Mouse (Mus musculus) midbrain, embryonic 14.5 days (tissue): ENCODE results near the gene Tmem145. TPM values are rescaled to one million over a fixed set of nuclear protein-coding genes. Genes with fewer than 3 reads are reported as not detected.

ENCODE experiments used
- ATAC-seq: fragments of 200-750 bp; cut with Nextera tagmentation; 2 replicates; pipeline ENCODE4 v1.8.0; 2017; ENCODE audit warnings: moderate number of reproducible peaks, moderate library complexity; ENCODE audit not compliant: low FRiP score, low TSS enrichment
- DNase-seq: peaks from one replicate; pipeline ENCODE4 v3.0.0-alpha.2; 2015
- H3K27ac ChIP-seq: fragments of 300-500 bp; sonication (generic); replicated peaks from 2 replicates; pipeline ENCODE4 v1.5.1; 2014; ENCODE audit warnings: mild to moderate bottlenecking, low read depth, low read length, moderate library complexity
- H3K27me3 ChIP-seq: fragments of 300-500 bp; sonication (generic); 2 replicates; pipeline ENCODE4 v1.6.1; 2014; ENCODE audit warnings: low read length, control low read depth, mixed read lengths; ENCODE audit not compliant: control insufficient read depth, insufficient read depth
- H3K36me3 ChIP-seq: fragments of 300-500 bp; sonication (generic); 2 replicates; pipeline ENCODE4 v1.6.1; 2014; ENCODE audit warnings: low read length, control low read depth; ENCODE audit not compliant: control insufficient read depth, insufficient read depth
- H3K4me1 ChIP-seq: fragments of 300-500 bp; sonication (generic); 2 replicates; pipeline ENCODE4 v1.6.1; 2014; ENCODE audit warnings: mild to moderate bottlenecking, antibody characterized with exemption, low read length, control low read depth; ENCODE audit not compliant: control insufficient read depth, insufficient read depth
- H3K4me2 ChIP-seq: fragments of 300-500 bp; sonication (generic); 2 replicates; pipeline ENCODE4 v1.6.1; 2014; ENCODE audit warnings: mild to moderate bottlenecking, low read length, moderate library complexity
- H3K4me3 ChIP-seq: fragments of 300-500 bp; sonication (generic); replicated peaks from 2 replicates; pipeline ENCODE4 v1.5.1; 2014; ENCODE audit warnings: low read depth, low read length
- H3K9ac ChIP-seq: fragments of 300-500 bp; sonication (generic); replicated peaks from 2 replicates; pipeline ENCODE4 v1.6.1; 2014; ENCODE audit warnings: mild to moderate bottlenecking, low read length, moderate library complexity
- H3K9me3 ChIP-seq: fragments of 300-500 bp; sonication (generic); 2 replicates; pipeline ENCODE4 v1.6.1; 2016; ENCODE audit warnings: low read length, control low read depth, mixed read lengths; ENCODE audit not compliant: control insufficient read depth
- WGBS: fragments of 180-500 bp; shearing (Covaris S2); extraction: QIAGEN DNeasy Blood & Tissue Kit; methylation state at CpG from one replicate; pipeline ENCODE4 v1.1.7; 2014; 5-methylcytosine and 5-hydroxymethylcytosine counted together
- polyA plus RNA-seq: library from polyadenylated mRNA; unstranded; fragments of >200 nt; fragmentation: Nextera tagmentation; extraction: Ambion mirVana; gene quantifications from 2 replicates; pipeline ENCODE4 v1.2.1, GENCODE M21; 2014

Gene Tmem145
- polyA plus RNA-seq, 1 experiment from 2014 or later, result 68.6 TPM

DNA sequence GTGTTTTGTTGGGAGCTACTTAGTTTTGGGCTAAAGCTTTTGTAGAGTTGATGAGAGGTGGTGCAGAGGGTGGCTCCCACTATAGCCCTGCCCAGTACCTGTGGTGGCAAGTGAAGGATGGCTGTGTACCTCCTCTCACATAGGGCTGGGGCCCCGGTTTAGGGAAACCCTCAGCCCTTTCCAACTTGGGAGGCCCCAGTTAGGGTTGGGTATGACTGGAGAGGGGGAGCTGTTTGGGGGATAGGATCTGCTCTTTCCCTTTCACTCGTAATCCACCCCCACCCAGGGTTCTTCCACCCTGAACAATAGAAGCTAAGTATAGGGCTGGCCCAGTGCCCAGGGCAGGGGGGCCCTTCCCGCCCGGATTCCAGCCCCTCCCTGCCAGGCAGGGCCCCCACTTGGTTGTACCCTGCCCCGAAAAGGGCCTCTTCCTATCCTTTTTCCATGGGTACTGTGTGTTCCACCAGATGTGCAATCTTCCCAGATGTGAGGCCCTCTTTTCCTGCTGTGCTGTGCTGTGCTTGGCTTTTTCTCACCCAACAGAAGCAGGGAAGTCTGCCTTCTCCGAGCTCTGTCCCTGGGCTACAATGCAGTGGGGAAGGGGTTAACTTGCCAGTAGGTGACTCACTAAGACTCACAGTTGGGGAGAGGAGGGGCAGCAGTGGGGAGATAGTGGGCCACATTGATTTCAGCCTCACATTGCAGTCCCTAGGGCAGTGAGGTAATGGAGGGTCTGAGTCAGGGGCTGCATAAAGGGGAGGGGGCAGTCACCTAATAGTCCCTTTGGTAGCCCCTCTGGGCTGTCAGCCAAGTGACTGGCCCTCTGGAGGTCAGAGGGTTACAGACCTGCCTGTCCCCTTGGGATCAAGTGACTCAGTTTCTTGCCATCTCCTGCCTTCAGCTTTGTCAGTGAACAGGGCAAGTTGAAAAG, 25.8 kb upstream of the Tmem145 start:
- Histone ChIP-seq H3K36me3 (peaks cover 6% of the 10 kb centered on the region), H3K4me3 (peak overlapping the region; percentile 63), H3K27ac (peak overlapping the region; percentile 99), H3K9me3 (no peaks in the 10 kb centered on the region), H3K27me3 (no peaks in the 10 kb centered on the region), H3K4me2 (peak overlapping the region; percentile 83), H3K9ac (peak overlapping the region; percentile 81), H3K4me1 (peaks cover 57% of the 10 kb centered on the region)
- DNase-seq (peak; percentile 65), ATAC-seq (no peak)
- 0% methylated on average over 6 of the region's 6 CpGs for WGBS

DNA sequence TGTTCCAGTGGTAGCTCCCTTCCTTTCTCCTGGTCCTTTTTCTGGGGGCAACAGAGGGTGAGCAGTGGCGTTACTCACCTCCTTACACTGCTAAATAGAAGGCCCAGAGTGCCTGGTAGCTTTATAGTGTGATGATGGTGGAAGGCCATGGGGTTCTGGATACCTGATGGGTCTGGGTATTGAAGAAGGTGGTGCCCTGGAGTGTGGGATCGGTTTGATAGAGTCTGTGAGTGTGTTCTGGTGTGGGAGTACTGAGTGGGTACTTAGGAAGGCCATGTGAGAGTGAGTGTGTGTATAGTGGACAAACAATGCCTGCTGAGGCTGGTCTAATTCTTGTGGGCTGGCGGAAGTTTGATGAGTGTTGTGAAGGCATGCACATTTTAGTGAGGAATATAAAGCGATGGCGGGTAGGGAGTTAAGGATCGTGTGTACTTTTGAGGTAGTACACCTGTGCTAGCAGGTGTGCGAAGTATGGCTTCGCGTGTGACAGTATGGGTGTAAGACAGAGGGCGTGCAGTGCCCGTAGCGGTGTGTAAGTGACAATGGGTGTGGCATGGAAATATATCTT, 24.7 kb upstream of the Tmem145 start:
- WGBS, result 23% methylated on average over 12 of the region's 12 CpGs
- no peaks in the 10 kb centered on the region for H3K27me3 ChIP-seq
- H3K27ac ChIP-seq, result peak overlapping the region; percentile 99
- ATAC-seq (peak; percentile 0; the same call in 1 of the 2 replicates), DNase-seq (peak; percentile 10)
- H3K9ac ChIP-seq, result peak overlapping the region; percentile 78; the same call in 1 of the 2 replicates
- H3K9me3 ChIP-seq, result no peaks in the 10 kb centered on the region
- H3K4me2 ChIP-seq, result peak overlapping the region; percentile 83
- peak overlapping the region; percentile 77 for H3K4me3 ChIP-seq
- H3K4me1 ChIP-seq, result peaks cover 53% of the 10 kb centered on the region
- peaks cover 17% of the 10 kb centered on the region for H3K36me3 ChIP-seq

DNA sequence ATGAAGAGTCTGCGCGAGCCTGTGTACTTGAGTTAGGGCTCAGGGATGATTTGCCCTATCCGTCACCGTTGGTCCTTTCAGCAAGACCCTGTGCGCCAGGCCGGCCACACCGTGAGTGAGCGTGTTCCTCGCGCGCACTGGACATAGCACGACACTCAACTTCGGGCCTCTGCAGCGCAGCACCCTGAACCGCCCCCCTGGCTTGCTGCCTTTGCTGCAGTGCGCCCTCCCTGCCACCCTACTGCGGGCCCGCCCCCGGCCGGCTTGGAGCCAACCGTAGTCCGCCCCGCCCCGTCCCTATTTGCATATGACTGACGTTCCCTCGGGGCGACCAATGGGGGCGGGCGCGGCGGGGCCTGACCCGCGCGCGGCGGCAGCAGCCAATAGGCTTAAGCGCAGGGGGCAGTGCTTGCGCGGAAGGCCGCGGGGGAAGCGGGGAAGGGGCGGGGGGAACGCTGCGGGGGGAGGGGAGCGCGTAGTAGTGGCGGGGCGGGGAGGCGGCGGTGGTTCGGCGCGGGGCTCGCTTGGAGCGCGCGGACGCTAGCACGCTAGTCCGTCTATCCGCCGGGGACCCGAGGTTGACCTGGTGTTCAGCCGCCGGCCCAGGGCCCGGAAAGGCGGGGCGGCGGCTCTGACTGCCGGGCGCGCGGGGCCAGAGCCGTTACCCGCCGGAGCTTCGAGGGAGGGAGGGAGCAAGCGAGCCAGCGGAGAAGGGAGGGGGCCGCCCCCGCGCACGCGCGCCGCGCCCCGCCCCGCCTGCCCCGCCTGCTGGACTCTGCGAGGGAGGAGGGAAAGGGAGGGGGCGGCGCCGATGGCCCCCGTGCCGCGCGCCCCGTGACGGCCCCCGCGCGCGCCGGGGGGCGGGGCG, 23.9 kb upstream of the Tmem145 start:
- Histone ChIP-seq H3K9ac (peak overlapping the region; percentile 78), H3K9me3 (no peaks in the 10 kb centered on the region), H3K27me3 (no peaks in the 10 kb centered on the region), H3K4me2 (peak overlapping the region; percentile 83), H3K4me3 (peak overlapping the region; percentile 77), H3K27ac (peak overlapping the region; percentile 99), H3K4me1 (peaks cover 53% of the 10 kb centered on the region), H3K36me3 (peaks cover 24% of the 10 kb centered on the region)
- WGBS, result under 1% methylated on average over 75 of the region's 108 CpGs
- DNase-seq, result peak; percentile 99
- peak; percentile 82 for ATAC-seq

DNA sequence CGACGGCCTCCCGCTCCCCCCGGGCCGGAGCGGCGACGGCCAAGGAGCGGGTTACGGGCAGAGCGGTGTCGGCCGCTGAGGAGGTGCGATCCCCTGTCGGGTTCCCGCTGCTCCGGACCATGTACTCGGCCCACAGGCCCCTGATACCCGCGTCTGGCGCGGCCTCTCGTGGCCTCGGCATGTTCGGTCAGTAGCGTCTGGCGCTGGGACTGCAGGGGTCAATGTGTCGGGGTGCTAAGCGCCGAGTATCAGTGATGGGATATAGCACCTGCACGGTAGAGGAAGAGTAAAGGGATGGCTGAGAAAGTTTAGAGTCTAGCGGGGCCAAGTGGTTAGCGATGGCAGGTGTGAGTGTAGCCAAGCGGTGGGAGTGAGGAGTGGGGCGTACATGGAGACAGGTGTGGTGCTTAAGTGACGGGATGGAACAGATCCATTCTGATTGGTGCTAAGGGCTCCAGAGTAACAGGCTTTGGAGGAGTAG, 23.1 kb upstream of the Tmem145 start:
- no peak for ATAC-seq
- H3K27me3 ChIP-seq, result no peaks in the 10 kb centered on the region
- H3K9ac ChIP-seq, result peak overlapping the region; percentile 78
- H3K36me3 ChIP-seq, result peaks cover 32% of the 10 kb centered on the region
- peak overlapping the region; percentile 77 for H3K4me3 ChIP-seq
- WGBS, result under 1% methylated on average over 36 of the region's 36 CpGs
- H3K9me3 ChIP-seq, result no peaks in the 10 kb centered on the region
- peak overlapping the region; percentile 99 for H3K27ac ChIP-seq
- peak overlapping the region; percentile 83 for H3K4me2 ChIP-seq
- peak; percentile 62 for DNase-seq
- peaks cover 48% of the 10 kb centered on the region for H3K4me1 ChIP-seq

DNA sequence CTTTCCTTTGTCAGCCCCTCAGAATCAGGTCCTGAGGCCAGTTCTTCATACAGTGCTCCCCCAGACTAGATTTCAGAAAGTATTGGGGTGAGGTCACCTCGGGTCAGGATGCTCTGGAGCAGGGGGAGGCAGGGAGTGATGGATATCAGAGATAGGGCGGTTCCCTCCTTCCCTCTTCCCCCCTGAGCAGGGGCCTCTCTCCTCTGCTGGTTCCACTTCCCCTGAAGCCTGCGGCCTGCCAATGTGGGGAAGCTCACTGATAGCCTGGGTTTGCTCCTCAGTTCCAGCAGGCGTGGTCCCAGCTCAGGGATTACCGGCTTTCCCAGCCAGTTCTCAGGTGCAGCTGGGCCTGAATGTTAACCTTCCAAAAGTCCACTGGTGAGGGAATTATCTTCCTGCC, 22.3 kb upstream of the Tmem145 start:
- WGBS, result 16% methylated on average over 5 of the region's 5 CpGs
- H3K27me3 ChIP-seq, result no peaks in the 10 kb centered on the region
- peaks cover 40% of the 10 kb centered on the region for H3K36me3 ChIP-seq
- peak overlapping the region; percentile 77 for H3K4me3 ChIP-seq
- peak overlapping the region; percentile 83 for H3K4me2 ChIP-seq
- H3K27ac ChIP-seq, result peak overlapping the region; percentile 99
- H3K4me1 ChIP-seq, result peaks cover 46% of the 10 kb centered on the region
- H3K9me3 ChIP-seq, result no peaks in the 10 kb centered on the region
- ATAC-seq, result no peak
- DNase-seq, result peak; percentile 30
- peak overlapping the region; percentile 78 for H3K9ac ChIP-seq

DNA sequence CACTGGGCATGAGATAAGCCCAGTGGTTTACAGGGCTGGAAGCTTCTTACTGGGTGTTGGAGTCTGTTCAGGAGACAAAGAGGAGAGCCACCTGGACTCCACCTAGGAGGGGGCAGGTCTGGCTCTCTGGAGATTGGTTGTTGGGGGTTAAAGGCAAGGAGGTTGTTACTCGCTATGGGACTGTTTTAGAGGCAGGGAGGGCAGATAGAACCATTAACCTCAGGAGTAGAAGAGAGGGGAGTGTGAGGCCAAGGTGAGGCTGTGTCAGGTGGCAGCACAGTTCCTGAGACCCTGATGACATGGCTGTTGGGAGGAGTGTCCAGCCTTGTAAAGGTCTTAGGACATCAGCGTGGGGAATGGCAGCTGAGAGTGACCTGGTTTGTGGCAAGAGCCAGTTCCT, 21.7 kb upstream of the Tmem145 start:
- DNase-seq (no peak), ATAC-seq (no peak)
- 80% methylated on average over 2 of the region's 2 CpGs for whole genome bisulfite sequencing
- no peaks in the 10 kb centered on the region for H3K9me3 ChIP-seq
- H3K4me3 ChIP-seq, result peak overlapping the region; percentile 77
- H3K27me3 ChIP-seq, result no peaks in the 10 kb centered on the region
- H3K4me2 ChIP-seq, result peak overlapping the region; percentile 83
- H3K4me1 ChIP-seq, result peaks cover 46% of the 10 kb centered on the region
- peaks cover 46% of the 10 kb centered on the region for H3K36me3 ChIP-seq
- peak overlapping the region; percentile 99 for H3K27ac ChIP-seq
- H3K9ac ChIP-seq, result peak overlapping the region; percentile 78

DNA sequence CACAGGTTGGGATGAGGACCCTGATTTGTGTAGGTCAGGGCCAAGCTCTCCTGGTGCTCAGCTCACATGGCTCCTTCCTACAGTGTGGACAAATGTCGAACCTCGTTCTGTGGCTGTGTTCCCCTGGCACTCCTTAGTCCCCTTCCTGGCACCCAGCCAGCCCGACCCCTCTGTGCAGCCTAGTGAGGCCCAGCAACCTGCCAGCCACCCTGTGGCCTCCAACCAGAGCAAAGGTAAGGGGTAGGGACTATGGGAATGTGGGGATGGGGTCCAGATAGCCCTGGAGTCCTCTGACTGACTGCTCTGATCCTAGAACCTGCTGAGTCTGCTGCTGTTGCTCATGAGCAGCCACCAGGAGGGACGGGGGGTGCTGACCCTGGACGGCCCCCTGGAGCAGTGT, 21.1 kb upstream of the Tmem145 start:
- Histone ChIP-seq H3K4me1 (peaks cover 41% of the 10 kb centered on the region), H3K9ac (peak overlapping the region; percentile 78; the same call in 1 of the 2 replicates), H3K9me3 (no peaks in the 10 kb centered on the region), H3K27me3 (no peaks in the 10 kb centered on the region), H3K4me3 (peak overlapping the region; percentile 5; the same call in 1 of the 2 replicates), H3K4me2 (peak overlapping the region; percentile 83), H3K36me3 (peaks cover 52% of the 10 kb centered on the region), H3K27ac (peak overlapping the region; percentile 15; the same call in 1 of the 2 replicates)
- no peak for ATAC-seq
- WGBS, result 69% methylated on average over 5 of the region's 5 CpGs
- peak; percentile 25 for DNase-seq
